Mouse (Mus musculus) olfactory bulb, adult 2 months (tissue): ENCODE results near the gene Tmem41a. TPM values are rescaled to one million over a fixed set of nuclear protein-coding genes. Genes with fewer than 3 reads are reported as not detected.
"Not testable (repeated sequence)": the region's sequence is repeated elsewhere in the genome, so short reads cannot be mapped to it uniquely, and the experiment has no call there.

Source experiments
- H3K27ac ChIP-seq: fragments of 200-500 bp; 2 replicates; pipeline ENCODE4 v1.5.1; 2012; ENCODE audit warnings: low read depth, low read length; ENCODE audit not compliant: insufficient read depth
- H3K4me1 ChIP-seq: fragments of 200-500 bp; 2 replicates; pipeline ENCODE4 v1.6.1; 2012; ENCODE audit warnings: low read length; ENCODE audit not compliant: control insufficient read depth, insufficient read depth
- H3K4me3 ChIP-seq: fragments of 200-500 bp; 2 replicates; pipeline ENCODE4 v1.5.1; 2012; ENCODE audit warnings: mild to moderate bottlenecking, low read depth, low read length, moderate library complexity; ENCODE audit not compliant: insufficient read depth
- CTCF ChIP-seq: fragments of 200-500 bp; IDR thresholded peaks from 2 replicates; pipeline ENCODE4 v1.5.1; 2012; ENCODE audit warnings: low read depth, mild to moderate bottlenecking, low read length, moderate library complexity; ENCODE audit not compliant: insufficient read depth
- POLR2A ChIP-seq: fragments of 200-500 bp; IDR thresholded peaks from 2 replicates; pipeline ENCODE4 v1.6.1; 2012; ENCODE audit warnings: mild to moderate bottlenecking, low read depth, low read length, moderate library complexity; ENCODE audit not compliant: insufficient read depth
- WGBS: fragments of 180-500 bp; shearing (Covaris S2); methylation state at CpG from one replicate; pipeline ENCODE4 v1.1.7; 2018; 5-methylcytosine and 5-hydroxymethylcytosine counted together
- polyA plus RNA-seq: library from polyadenylated mRNA; stranded (reverse); fragments of >200 nt; gene quantifications from 2 replicates; pipeline ENCODE4 v1.2.4, GENCODE M21; 2012; ENCODE audit warnings: low replicate concordance; ENCODE audit not compliant: missing spikeins, insufficient read depth, insufficient read length

The Tmem41a gene
- polyA plus RNA-seq, 1 experiment: not detected

DNA sequence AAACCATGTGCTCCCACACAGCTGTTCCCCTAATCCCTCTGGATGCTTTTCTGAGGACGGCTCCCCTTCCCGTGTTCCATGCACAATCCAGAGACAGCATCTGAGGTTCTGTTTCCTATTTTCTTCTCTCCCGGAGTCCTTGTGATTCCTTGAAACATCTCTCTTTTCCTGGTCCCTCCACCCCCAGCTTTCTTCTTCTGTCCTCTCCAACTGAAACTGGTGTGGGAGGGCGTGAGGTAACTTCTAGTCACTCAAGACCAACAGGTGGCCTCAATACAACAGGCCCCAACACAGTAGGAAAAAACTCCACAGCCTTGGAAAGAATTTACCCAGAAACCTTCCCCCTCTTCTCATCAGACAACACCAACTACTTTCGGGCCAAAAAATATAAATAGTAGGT, 30.0 kb upstream of the Tmem41a start:
- WGBS: 69% methylated on average over 5 of the region's 5 CpGs
- H3K4me3 ChIP-seq: no peak overlapping the region
- TF ChIP-seq POLR2A (no peak), CTCF (no peak)
- H3K27ac ChIP-seq: no peak overlapping the region
- H3K4me1 ChIP-seq: peaks cover 6% of the 10 kb centered on the region; the same call in 1 of the 2 replicates

DNA sequence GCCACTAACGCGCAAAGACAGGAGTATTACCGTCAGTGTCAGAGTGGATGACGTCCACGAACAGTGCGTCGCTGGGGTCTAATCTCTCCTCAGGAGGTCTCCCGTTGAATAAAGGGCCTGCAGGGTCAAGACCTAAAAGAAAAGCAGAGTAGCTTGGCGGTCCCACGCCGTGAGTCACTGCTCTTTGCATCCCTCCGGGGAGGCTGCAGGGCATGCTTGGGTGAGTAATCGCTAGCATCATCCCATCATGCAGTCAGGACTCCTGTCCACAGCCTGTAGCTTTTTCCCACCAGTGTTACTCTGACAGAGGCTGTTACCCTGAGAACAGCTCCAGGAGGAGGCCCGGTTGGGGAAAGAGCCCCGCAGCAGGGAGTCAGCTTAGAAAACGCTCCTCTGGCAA, 28.9 kb upstream of the Tmem41a start:
- TF ChIP-seq POLR2A (no peak), CTCF (no peak)
- peak overlapping the region; percentile 44 for H3K4me3 ChIP-seq
- 6% methylated on average over 16 of the region's 16 CpGs for WGBS

DNA sequence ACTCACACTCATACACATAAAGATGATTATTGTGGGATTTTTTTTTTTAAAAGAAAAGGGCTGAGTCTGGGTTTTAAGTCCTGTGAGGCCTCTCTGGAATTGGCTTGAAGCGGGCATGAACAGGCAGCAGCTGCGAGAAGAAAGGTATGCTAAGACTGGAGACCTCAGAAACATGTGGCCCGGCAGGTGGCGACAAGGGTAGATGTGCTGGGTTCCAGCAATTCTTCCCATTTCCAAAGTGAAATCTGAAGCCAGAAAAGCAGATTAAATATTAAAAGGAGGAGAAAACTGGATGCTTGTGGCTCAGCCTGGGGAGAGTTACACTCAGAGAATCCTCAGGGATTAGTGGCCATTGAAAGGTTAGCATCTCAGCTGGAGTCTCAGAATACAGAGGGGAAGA, 24.1 kb upstream of the Tmem41a start:
- peaks cover 6% of the 10 kb centered on the region; the same call in 1 of the 2 replicates for H3K4me1 ChIP-seq
- no peak overlapping the region for H3K27ac ChIP-seq
- no peak for TF ChIP-seq POLR2A
- no peak for TF ChIP-seq CTCF
- WGBS: 82% methylated on average over 4 of the region's 4 CpGs
- H3K4me3 ChIP-seq: no peak overlapping the region

More for the DNA sequence above, 28.9 kb upstream of the Tmem41a start:
- Histone ChIP-seq H3K27ac (peak overlapping the region; percentile 10), H3K4me1 (peaks cover 6% of the 10 kb centered on the region; the same call in 1 of the 2 replicates)

DNA sequence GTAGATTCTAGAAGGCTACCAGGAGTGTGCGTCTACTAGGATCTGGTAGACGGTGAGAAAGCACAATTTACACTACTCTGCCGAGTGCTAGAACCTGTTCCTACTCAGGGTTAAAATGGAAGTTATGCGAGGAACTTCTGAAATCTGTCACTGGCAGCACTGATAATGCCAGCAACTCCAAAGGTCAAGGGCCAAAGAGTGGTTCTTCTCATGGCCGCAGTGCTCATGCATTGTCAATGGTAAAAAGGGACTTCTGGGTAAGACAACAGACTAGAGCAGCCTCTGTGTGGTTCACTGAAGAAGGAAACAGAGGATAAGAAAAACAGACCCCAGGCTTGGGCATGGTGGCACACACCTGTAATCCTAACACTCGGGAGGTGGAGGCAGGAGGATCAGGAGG, 23.2 kb upstream of the Tmem41a start:
- H3K27ac ChIP-seq: no peak overlapping the region
- WGBS: 92% methylated on average over 6 of the region's 6 CpGs
- TF ChIP-seq CTCF: no peak
- TF ChIP-seq POLR2A: no peak
- no peaks in the 10 kb centered on the region for H3K4me1 ChIP-seq
- H3K4me3 ChIP-seq: no peak overlapping the region

DNA sequence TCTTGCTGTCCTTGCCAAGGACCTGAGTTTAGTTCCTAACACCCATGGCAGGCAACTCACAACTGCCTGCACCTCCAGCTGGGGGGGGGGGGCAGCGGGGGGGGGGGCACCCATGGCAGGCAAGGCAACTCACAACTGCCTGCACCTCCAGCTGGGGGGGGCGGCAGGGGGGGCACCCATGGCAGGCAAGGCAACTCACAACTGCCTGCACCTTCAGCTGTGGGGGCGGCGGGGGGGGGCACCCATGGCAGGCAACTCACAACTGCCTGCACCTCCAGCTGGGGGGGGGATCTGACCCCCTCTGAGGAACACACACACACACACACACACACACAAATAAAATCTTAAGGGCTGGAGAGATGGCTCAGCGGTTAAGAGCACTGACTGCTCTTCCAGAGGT, 22.5 kb upstream of the Tmem41a start:
- Histone ChIP-seq H3K4me1 (no peaks in the 10 kb centered on the region), H3K4me3 (no peak overlapping the region), H3K27ac (no peak overlapping the region)
- 80% methylated on average over 5 of the region's 5 CpGs for WGBS
- TF ChIP-seq CTCF (no peak), POLR2A (no peak)

DNA sequence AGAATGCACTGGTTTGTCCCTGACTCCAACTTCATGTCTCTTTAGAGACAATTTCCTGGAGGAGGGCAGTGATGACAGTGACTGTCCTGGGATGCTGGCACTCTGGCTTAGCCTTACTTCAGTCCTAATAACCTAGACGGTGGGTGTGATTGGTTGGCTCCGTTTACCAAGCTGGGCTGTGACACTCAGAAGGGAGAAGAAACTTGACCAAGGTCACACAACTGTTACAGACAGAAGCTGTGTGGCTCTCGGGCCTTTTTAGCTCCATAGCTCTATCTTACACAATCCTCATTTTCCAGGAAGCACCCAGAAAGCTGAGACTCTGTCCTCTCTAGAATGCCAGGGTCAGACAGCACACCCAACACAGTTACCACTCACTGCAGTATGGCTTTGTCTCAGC, 18.2 kb upstream of the Tmem41a start:
- H3K4me3 ChIP-seq: no peak overlapping the region
- H3K27ac ChIP-seq: no peak overlapping the region
- no peaks in the 10 kb centered on the region for H3K4me1 ChIP-seq
- TF ChIP-seq CTCF (no peak), POLR2A (no peak)
- 80% methylated on average over 3 of the region's 3 CpGs for WGBS

DNA sequence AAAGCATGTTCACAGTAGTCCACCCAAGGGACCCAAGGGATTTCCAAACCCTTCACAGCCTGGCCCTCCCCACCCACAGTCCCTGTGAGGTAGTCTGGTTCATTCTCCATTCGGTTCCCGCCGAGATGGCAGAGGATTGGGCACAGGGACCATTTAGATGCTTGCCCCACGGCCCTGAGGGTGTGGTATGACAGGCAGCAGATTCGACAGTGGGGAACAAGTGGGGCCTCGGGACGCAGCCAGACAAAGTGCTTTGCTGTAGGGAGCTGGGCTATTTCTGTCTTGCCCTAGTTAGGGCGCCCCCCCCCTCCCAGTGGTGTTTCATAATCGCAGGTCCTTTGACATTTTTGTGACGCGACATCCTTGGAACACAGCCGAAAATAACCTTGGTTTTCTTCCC, 8.2 kb upstream of the Tmem41a start:
- TF ChIP-seq POLR2A (no peak), CTCF (no peak)
- peaks cover 4% of the 10 kb centered on the region; the same call in 1 of the 2 replicates for H3K4me1 ChIP-seq
- no peak overlapping the region for H3K4me3 ChIP-seq
- no peak overlapping the region for H3K27ac ChIP-seq
- 66% methylated on average over 12 of the region's 12 CpGs for WGBS

DNA sequence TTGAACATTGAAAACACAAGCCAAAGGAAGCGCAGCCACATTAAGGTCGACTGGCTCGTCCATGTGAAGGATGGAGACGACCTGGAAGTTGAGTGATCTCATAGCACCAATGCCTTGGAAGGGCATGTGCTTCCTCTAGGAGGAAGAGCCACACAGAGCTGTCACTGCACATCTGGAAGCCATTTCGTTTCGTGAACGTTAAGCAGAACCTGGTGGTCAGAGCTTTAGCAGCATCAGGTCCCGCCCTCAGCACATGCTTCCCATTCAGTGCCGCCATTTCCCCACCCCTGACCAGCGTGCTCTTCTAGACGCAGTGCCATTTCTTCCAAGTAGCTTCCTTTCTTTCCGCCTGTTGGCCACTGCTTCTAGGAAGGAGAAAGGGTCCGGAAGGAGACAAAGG, 18.9 kb downstream of the Tmem41a start:
- H3K4me3 ChIP-seq: no peak overlapping the region
- H3K27ac ChIP-seq: no peak overlapping the region
- no peaks in the 10 kb centered on the region for H3K4me1 ChIP-seq
- TF ChIP-seq CTCF (no peak), POLR2A (no peak)
- 90% methylated on average over 13 of the region's 13 CpGs for WGBS

DNA sequence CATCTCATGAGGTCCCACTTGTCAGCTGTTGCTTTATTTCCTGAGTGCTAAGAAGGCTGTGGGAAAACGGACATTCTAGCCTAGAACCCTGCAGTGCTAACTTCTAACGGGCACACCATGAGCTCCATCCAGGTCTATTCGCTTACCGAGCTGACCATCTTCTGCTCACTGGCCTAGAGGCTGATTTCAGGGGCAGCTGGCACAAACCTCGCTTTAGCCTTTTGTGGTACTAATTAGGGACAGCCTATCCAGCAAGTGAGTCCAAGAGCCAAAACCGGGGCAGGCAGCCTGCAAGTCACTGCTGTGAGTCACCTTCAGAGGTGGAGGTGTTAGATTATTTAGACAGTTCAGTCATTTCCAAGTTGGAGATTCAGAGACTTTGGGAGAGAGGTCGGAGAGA, 30.7 kb downstream of the Tmem41a start:
- 48% methylated on average over 7 of the region's 7 CpGs for WGBS
- no peak overlapping the region for H3K27ac ChIP-seq
- no peak for TF ChIP-seq CTCF
- no peak for TF ChIP-seq POLR2A
- peaks cover 2% of the 10 kb centered on the region for H3K4me1 ChIP-seq
- no peak overlapping the region for H3K4me3 ChIP-seq

DNA sequence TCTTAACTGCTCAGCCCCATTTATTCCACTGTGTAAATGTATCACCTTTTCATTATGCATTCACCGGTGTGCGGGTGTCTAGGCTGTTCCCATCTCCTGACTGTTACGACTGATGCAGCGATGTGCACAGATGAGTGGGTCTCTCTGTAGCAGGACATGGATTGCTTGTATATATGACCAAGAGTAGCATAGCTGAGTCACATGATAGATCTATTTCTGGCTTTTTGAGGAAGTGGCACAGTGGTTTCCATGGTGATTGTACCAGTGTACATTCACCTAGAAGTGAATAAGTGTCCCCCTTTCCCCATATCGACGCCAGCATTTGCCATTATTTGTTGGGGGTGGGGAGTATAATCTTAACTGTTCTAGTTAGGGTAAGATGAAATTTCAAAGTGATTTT, 34.0 kb downstream of the Tmem41a start:
- H3K4me3 ChIP-seq: no peak overlapping the region
- no peak for TF ChIP-seq CTCF
- no peak for TF ChIP-seq POLR2A
- 42% methylated on average over 6 of the region's 6 CpGs for WGBS
- H3K4me1 ChIP-seq: peaks cover 2% of the 10 kb centered on the region
- H3K27ac ChIP-seq: peak overlapping the region; percentile 31; the same call in 1 of the 2 replicates

DNA sequence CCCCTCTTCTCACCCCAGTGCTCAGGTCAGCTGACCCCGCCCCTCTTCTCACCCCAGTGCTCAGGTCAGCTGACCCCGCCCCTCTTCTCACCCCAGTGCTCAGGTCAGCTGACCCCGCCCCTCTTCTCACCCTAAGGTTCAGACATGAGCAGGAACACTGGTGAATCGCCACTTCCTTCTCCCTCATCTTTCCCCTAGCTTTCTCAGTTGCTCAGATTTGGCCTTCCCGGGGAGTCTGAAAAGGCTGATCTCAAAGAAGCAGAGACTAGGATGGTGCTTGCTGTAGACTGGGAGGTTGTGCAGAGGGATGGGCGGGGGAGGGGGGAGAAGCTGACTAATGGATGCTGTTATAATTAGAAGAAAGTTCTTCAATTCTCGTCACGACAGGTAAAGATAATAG, 38.4 kb downstream of the Tmem41a start:
- H3K4me1 ChIP-seq: peaks cover 12% of the 10 kb centered on the region
- H3K27ac ChIP-seq, H3K4me3 ChIP-seq: not testable (repeated sequence)
- WGBS: 41% methylated on average over 6 of the region's 8 CpGs
